In genomic region chr9:12973022-12973421, GRCm38 (mm10) we compare ENCODE assay signal across 23 mouse cellular contexts.
"Had no signal": no experiment of that assay in that cellular context is flagged by ENCODE, and none has a peak within 500 bp of the region (broad histone marks: within the 10 kb centered on the region; RNA-seq: fewer than 3 reads in every experiment).

No protein-coding gene starts in this region.

- H3K36me3 ChIP-seq: kidney, embryonic 15.5 days; limb, embryonic 12.5 days; limb, embryonic 15.5 days; midbrain, embryonic 12.5 days; midbrain, embryonic 15.5 days; neural tube, embryonic 12.5 days; neural tube, embryonic 15.5 days; stomach, embryonic 15.5 days had no signal

- H3K4me2 ChIP-seq: kidney, embryonic 15.5 days; limb, embryonic 12.5 days; limb, embryonic 15.5 days; liver, embryonic 11.5 days; lung, embryonic 14.5 days; midbrain, embryonic 12.5 days; midbrain, embryonic 15.5 days; neural tube, embryonic 12.5 days; neural tube, embryonic 15.5 days; stomach, embryonic 15.5 days had no signal

- H3K9ac ChIP-seq: kidney, embryonic 15.5 days; limb, embryonic 12.5 days; limb, embryonic 15.5 days; liver, embryonic 14.5 days; liver, postnatal 0 days; lung, embryonic 14.5 days; midbrain, embryonic 12.5 days; midbrain, embryonic 15.5 days; neural tube, embryonic 12.5 days; neural tube, embryonic 15.5 days; stomach, embryonic 15.5 days had no signal

- H3K4me1 ChIP-seq: kidney, embryonic 15.5 days; limb, embryonic 12.5 days; limb, embryonic 15.5 days; midbrain, embryonic 12.5 days; midbrain, embryonic 15.5 days; neural tube, embryonic 12.5 days; neural tube, embryonic 15.5 days; stomach, embryonic 15.5 days had no signal

- ATAC-seq: liver, postnatal 0 days; lung, postnatal 0 days; midbrain, embryonic 15.5 days had no signal

- DNase-seq: kidney, adult 8-10 months; kidney, postnatal 10 days; kidney, postnatal 36 days; left cerebral cortex, postnatal 4 days; liver, postnatal 0 days; lung, embryonic 14.5 days; retina, postnatal 1 day; right cerebral cortex, postnatal 25 days; spleen, adult 18-20 months; thymus, adult 18-20 months; thymus, postnatal 36 days had no signal

- H3K27me3 ChIP-seq: kidney, embryonic 15.5 days; limb, embryonic 12.5 days; limb, embryonic 15.5 days; midbrain, embryonic 12.5 days; midbrain, embryonic 15.5 days; neural tube, embryonic 12.5 days; neural tube, embryonic 15.5 days; stomach, embryonic 15.5 days had no signal

- H3K27ac ChIP-seq: kidney, embryonic 15.5 days; limb, embryonic 12.5 days; limb, embryonic 15.5 days; liver, embryonic 14.5 days; macrophage; midbrain, embryonic 12.5 days; midbrain, embryonic 15.5 days; neural tube, embryonic 12.5 days; neural tube, embryonic 15.5 days; stomach, embryonic 15.5 days had no signal

- H3K9me3 ChIP-seq: kidney, embryonic 15.5 days; limb, embryonic 12.5 days; limb, embryonic 15.5 days; midbrain, embryonic 12.5 days; midbrain, embryonic 15.5 days; neural tube, embryonic 12.5 days; neural tube, embryonic 15.5 days; stomach, embryonic 15.5 days had no signal

- H3K4me3 ChIP-seq: kidney, embryonic 15.5 days; limb, embryonic 12.5 days; limb, embryonic 15.5 days; midbrain, embryonic 12.5 days; midbrain, embryonic 15.5 days; neural tube, embryonic 12.5 days; neural tube, embryonic 15.5 days; stomach, embryonic 15.5 days had no signal
